Mouse (Mus musculus): Measurements from ENCODE around the gene Mterf1b. TPM values are rescaled to one million over a fixed set of nuclear protein-coding genes. Genes with fewer than 3 reads are reported as not detected.

Gene Mterf1b
- polyA plus RNA-seq (2012; rRNA removed): 0.16 TPM in 1 of 2 replicates, not detected in the other

GRCm38 (mm10) chr5:4191671-4192480, at the start of gene Mterf1b:
Mterf1b (plus strand) TSS chr5:4192367.

Other genes with a start within 250 kb of the Mterf1b start
- gene Cyp51, start 87.6 kb upstream of the Mterf1b start, polyA plus RNA-seq (2012; rRNA removed): 77.9 and 108 TPM in 2 replicates